Mouse (Mus musculus) olfactory bulb, adult 2 months (tissue): Measurements from ENCODE around the gene Cxcl2.

Experiments
- CTCF ChIP-seq: fragments of 200-500 bp; IDR thresholded peaks from 2 replicates; pipeline ENCODE4 v1.5.1; 2012; ENCODE audit warnings: low read depth, mild to moderate bottlenecking, low read length, moderate library complexity; ENCODE audit not compliant: insufficient read depth
- POLR2A ChIP-seq: fragments of 200-500 bp; IDR thresholded peaks from 2 replicates; pipeline ENCODE4 v1.6.1; 2012; ENCODE audit warnings: mild to moderate bottlenecking, low read depth, low read length, moderate library complexity; ENCODE audit not compliant: insufficient read depth

GRCm38 (mm10) chr5:90897429-90897828 lies 6.2 kb upstream of the Cxcl2 start:
- TF ChIP-seq POLR2A = no peak
- TF ChIP-seq CTCF = no peak
